Mouse (Mus musculus) kidney, postnatal 14 days (tissue): Measurements from ENCODE around the gene Gtf2e1.

ENCODE experiments used
- DNase-seq: peaks from one replicate; pipeline ENCODE4 v3.0.0; 2022; ENCODE audit warnings: mixed read lengths

Gene Gtf2e1

DNA sequence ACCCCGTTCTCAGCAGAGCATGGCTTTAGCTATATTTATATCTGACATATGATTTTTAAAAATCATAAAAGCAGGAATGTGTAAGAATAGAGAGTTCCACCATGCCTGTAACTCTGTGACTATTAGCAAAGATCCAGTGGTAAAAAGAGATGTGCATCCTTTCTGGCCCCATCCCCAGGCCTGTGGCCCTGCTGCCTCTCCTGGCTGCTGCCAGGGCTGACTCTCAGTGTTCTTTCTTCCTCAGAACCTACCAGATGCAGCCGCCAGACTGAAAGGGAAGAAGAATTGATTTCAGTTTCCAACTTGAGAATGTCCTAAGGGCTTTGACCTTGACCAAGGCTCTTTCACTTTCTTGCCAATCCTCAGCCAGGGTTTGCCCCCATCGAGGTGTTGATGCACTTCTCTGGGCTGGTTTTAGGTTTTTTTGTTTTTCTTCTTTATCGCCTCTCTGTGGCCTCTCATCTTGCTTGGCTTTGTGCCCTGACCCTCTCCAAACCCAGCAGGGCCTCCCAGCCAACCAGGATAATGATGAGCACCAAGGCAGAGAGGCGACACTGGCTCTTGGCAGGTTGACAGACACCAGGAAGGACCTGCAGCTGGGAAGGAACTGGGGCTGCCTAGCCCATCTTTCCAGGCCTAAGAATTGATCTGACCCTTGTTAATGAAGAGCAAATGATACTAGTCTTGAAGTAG lies 66.8 kb downstream of the Gtf2e1 start:
- no peak for DNase-seq

DNA sequence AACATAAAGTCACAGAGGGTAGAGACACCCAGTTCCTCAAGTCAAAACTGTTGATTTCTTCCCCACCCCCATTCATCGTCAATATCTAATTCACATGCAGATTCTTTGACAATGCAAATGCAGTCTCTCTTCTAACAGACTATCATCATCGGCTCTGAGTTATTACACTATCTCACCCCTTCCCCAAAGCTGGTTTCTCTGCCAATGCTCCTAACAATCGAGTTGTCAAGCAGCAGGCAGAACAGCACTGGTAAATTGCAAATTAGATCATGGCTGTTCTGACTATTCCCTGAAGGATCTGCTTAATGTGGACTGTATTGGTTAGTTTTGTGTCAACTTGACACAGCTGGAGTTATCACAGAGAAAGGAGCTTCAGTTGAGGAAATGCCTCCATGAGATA lies 70.0 kb downstream of the Gtf2e1 start:
- no peak for DNase-seq

DNA sequence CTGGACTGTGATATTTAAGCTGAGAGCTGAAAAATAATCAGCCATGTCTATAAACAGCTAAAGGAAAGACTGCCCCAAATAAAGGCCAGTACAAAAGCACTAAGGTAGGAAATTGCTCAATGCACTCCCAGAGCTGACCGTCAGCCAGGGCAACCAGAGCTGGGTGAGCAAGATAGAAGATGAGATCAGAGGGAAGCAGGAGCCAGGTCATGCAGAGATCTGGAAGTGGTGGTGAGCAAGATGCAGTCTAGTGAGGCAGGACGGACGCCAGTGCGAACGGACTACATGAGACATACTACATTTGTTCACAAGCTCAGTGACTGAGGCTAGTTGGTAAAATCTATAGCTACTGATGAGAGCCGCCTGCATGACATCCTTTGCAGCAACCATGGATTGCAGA lies 75.6 kb downstream of the Gtf2e1 start:
- DNase-seq, result no peak

DNA sequence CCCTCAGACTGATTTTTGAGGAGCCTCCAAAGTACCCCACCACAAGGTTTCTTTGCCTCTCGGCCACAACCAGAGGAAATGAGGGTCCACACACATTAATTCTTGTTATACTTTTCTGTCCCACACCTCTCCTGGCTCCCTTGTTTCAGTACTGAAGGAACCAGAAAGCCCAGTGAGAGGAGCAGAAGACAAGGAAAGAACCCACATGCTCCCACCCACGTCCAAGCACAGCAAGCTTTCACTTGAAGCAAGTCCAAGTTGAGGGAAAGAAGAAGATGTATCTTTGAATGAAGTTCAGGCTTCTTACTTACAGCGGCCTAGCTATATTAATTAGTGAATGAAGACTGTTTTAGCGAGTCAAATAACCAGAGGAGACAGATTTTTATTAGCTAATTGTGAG lies 76.7 kb downstream of the Gtf2e1 start:
- DNase-seq, result no peak

DNA sequence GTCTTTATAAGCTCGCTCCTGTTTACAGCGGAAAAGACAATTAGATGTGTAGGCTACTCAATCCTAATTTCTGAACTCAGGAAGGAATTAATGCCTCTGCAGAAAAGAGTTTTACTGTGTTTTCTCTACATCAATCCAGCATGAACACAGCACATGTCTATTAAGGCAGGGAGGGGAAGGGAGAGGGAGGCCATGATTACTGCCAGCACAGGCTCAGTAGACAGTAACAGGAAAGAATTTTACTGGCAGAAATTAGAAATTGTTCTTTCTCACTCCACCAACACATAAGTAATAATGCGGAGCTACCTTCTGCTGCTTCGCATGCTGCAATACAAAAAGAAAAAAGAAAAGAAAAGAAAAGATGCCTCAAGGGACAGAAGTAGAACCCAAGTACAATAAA lies 78.0 kb downstream of the Gtf2e1 start:
- no peak for DNase-seq
